Mouse (Mus musculus): ENCODE measurements at regions not wholly inside any gene's neighbourhood (a gene's known extent, or its start where the extent isn't known, plus 50 kb on each side); places are given as distances from the start of the nearest gene placed in this dataset.
A peak's percentile ranks its signal among the peaks of the same experiment; 100 is the strongest.

- DNase-seq = peak; percentile 7
These were observed 332.4 kb upstream of the Tet2 start for GRCm38 (mm10) chr3:133877310-133877709.

GRCm38 (mm10) chr3:133880626-133881025 lies 335.7 kb upstream of the Tet2 start:
- DNase-seq = no peak

- DNase-seq = no peak
These were observed 334.4 kb upstream of the Cxxc4 start for GRCm38 (mm10) chr3:133901931-133902330.

- DNase-seq = no peak
These were observed 314.1 kb upstream of the Cxxc4 start for GRCm38 (mm10) chr3:133922200-133922599.

GRCm38 (mm10) chr3:133965322-133965721 lies 271.0 kb upstream of the Cxxc4 start:
- no peak for DNase-seq

GRCm38 (mm10) chr3:133968176-133968575 lies 268.1 kb upstream of the Cxxc4 start:
- DNase-seq = no peak

GRCm38 (mm10) chr3:133972774-133973173 lies 263.5 kb upstream of the Cxxc4 start:
- DNase-seq = no peak

- DNase-seq = no peak
These were observed 248.6 kb upstream of the Cxxc4 start for GRCm38 (mm10) chr3:133987681-133988080.

- no peak for DNase-seq
These were observed 242.3 kb upstream of the Cxxc4 start for GRCm38 (mm10) chr3:133993971-133994370.

- no peak for DNase-seq
These were observed 236.3 kb upstream of the Cxxc4 start for GRCm38 (mm10) chr3:133999965-134000364.

GRCm38 (mm10) chr3:134000595-134000994 lies 235.7 kb upstream of the Cxxc4 start:
- no peak for DNase-seq

- DNase-seq = no peak
These were observed 221.5 kb upstream of the Cxxc4 start for GRCm38 (mm10) chr3:134014805-134015204.

- no peak for DNase-seq
These were observed 220.9 kb upstream of the Cxxc4 start for GRCm38 (mm10) chr3:134015412-134015811.

GRCm38 (mm10) chr3:134033862-134034261 lies 202.4 kb upstream of the Cxxc4 start:
- DNase-seq = no peak

GRCm38 (mm10) chr3:134036310-134036934 lies 199.9 kb upstream of the Cxxc4 start:
- no peak for DNase-seq

GRCm38 (mm10) chr3:134050649-134051048 lies 185.6 kb upstream of the Cxxc4 start:
- no peak for DNase-seq

GRCm38 (mm10) chr3:134082461-134082860 lies 153.8 kb upstream of the Cxxc4 start:
- no peak for DNase-seq

- DNase-seq = no peak
These were observed 136.7 kb upstream of the Cxxc4 start for GRCm38 (mm10) chr3:134099471-134100125.

- DNase-seq = no peak
These were observed 134.0 kb upstream of the Cxxc4 start for GRCm38 (mm10) chr3:134102151-134102738.

- no peak for DNase-seq
These were observed 131.7 kb upstream of the Cxxc4 start for GRCm38 (mm10) chr3:134104625-134105024.

- DNase-seq = no peak
These were observed 131.2 kb upstream of the Cxxc4 start for GRCm38 (mm10) chr3:134105112-134105511.

GRCm38 (mm10) chr3:134105567-134105966 lies 130.7 kb upstream of the Cxxc4 start:
- no peak for DNase-seq

- DNase-seq = no peak
These were observed 121.8 kb upstream of the Cxxc4 start for GRCm38 (mm10) chr3:134114501-134114900.

GRCm38 (mm10) chr3:134115007-134115406 lies 121.3 kb upstream of the Cxxc4 start:
- DNase-seq = no peak
